Mouse (Mus musculus): ENCODE measurements at regions not wholly inside any gene's neighbourhood (a gene's known extent, or its start where the extent isn't known, plus 50 kb on each side); places are given as distances from the start of the nearest gene placed in this dataset.

- H3K9me3 ChIP-seq (ENCODE audit: control insufficient read depth, low read length): no peaks in the 10 kb centered on the region
- H3K4me3 ChIP-seq (replicated peaks): no peak overlapping the region
- H3K27me3 ChIP-seq (ENCODE audit: control insufficient read depth): no peaks in the 10 kb centered on the region
- TF ChIP-seq TAL1 (IDR thresholded peaks at IDR 0.05; ENCODE audit: low read length) (no peak), GATA1 (IDR thresholded peaks at IDR 0.05; ENCODE audit: low read length) (no peak)
- H3K36me3 ChIP-seq (ENCODE audit: control insufficient read depth): no peaks in the 10 kb centered on the region
- peaks cover 13% of the 10 kb centered on the region for H3K4me1 ChIP-seq (ENCODE audit: control insufficient read depth)
Measured at GRCm38 (mm10) chr5:64401737-64402136, 245.6 kb downstream of the Tbc1d1 start.

GRCm38 (mm10) chr5:64403077-64403981 lies 247.2 kb downstream of the Tbc1d1 start:
- H3K4me3 ChIP-seq (replicated peaks): no peak overlapping the region
- no peaks in the 10 kb centered on the region for H3K36me3 ChIP-seq (ENCODE audit: control insufficient read depth)
- peaks cover 13% of the 10 kb centered on the region for H3K4me1 ChIP-seq (ENCODE audit: control insufficient read depth)
- H3K9me3 ChIP-seq (ENCODE audit: control insufficient read depth, low read length): no peaks in the 10 kb centered on the region
- TF ChIP-seq GATA1 (IDR thresholded peaks at IDR 0.05; ENCODE audit: low read length): no peak
- no peak for TF ChIP-seq TAL1 (IDR thresholded peaks at IDR 0.05; ENCODE audit: low read length)
- H3K27me3 ChIP-seq (ENCODE audit: control insufficient read depth): no peaks in the 10 kb centered on the region

DNA sequence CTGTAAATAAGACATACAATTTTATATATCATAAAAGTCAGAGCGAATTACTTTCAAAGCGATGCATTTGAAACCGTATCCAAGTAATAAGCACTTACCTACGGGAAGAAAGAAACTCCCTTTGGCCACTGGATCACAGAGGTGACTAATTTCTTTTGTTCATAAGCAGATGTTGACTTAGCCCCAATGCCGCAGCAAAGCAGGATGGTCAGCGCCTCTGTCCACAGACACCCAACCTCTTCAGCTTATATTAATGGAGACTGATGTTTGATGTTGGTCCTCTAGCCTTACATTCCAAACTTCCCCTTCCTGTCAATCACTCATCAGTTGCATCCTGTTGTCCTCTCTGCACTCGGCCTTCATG lies 247.9 kb downstream of the Tbc1d1 start:
- H3K9me3 ChIP-seq (ENCODE audit: control insufficient read depth, low read length): no peaks in the 10 kb centered on the region
- H3K27me3 ChIP-seq (ENCODE audit: control insufficient read depth): no peaks in the 10 kb centered on the region
- peaks cover 13% of the 10 kb centered on the region for H3K4me1 ChIP-seq (ENCODE audit: control insufficient read depth)
- no peaks in the 10 kb centered on the region for H3K36me3 ChIP-seq (ENCODE audit: control insufficient read depth)
- no peak overlapping the region for H3K4me3 ChIP-seq (replicated peaks)
- no peak for TF ChIP-seq TAL1 (IDR thresholded peaks at IDR 0.05; ENCODE audit: low read length)
- TF ChIP-seq GATA1 (IDR thresholded peaks at IDR 0.05; ENCODE audit: low read length): no peak

DNA sequence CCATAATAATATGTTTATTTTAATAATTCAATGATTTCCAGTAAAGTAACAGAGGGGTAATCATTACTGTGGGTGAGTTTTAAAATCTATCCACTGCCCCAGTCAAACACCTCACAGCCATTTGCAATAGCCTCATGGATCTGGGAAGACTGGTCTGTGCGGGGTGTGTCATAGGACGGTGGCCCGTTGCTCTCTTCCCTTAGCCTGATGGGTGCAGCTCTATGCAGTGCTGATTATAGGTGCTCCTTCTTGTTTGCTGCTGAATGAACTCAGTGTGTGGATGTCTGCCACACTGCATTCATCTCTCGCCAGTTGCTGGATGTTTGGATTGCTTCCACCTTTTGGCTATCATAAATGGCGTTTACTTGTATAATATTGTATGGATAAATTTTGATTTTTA lies 248.4 kb downstream of the Tbc1d1 start:
- H3K9me3 ChIP-seq (ENCODE audit: control insufficient read depth, low read length): no peaks in the 10 kb centered on the region

DNA sequence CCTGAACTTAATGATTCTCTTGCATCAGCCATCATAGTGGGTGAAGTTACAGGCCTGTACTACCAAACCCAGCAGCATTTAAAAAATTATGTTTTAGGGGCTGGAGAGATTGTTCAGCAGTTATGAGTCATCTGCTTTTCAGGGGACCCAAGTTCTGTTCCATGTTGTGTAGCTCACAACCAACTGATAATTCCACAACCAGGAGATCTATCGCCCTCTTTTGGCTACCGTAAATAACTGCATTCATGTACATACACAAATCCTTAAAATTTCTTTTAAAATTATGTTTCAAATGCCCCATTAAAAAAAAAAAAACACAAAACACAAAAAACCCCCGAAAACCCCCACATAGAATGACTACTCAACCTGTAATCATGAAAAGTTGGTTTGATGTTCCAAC lies 252.8 kb downstream of the Tbc1d1 start:
- TF ChIP-seq TAL1 (IDR thresholded peaks at IDR 0.05; ENCODE audit: low read length) (no peak), GATA1 (IDR thresholded peaks at IDR 0.05; ENCODE audit: low read length) (no peak)
- Histone ChIP-seq H3K27me3 (ENCODE audit: control insufficient read depth) (no peaks in the 10 kb centered on the region), H3K4me1 (ENCODE audit: control insufficient read depth) (no peaks in the 10 kb centered on the region; the same call in 1 of the 2 replicates)

More for the DNA sequence above, 248.4 kb downstream of the Tbc1d1 start:
- H3K4me3 ChIP-seq (replicated peaks): no peak overlapping the region
- H3K36me3 ChIP-seq (ENCODE audit: control insufficient read depth): no peaks in the 10 kb centered on the region
- H3K27me3 ChIP-seq (ENCODE audit: control insufficient read depth): no peaks in the 10 kb centered on the region
- TF ChIP-seq GATA1 (IDR thresholded peaks at IDR 0.05; ENCODE audit: low read length): no peak
- TF ChIP-seq TAL1 (IDR thresholded peaks at IDR 0.05; ENCODE audit: low read length): no peak
- peaks cover 11% of the 10 kb centered on the region for H3K4me1 ChIP-seq (ENCODE audit: control insufficient read depth)

GRCm38 (mm10) chr5:64410621-64411020 lies 254.5 kb downstream of the Tbc1d1 start:
- Histone ChIP-seq H3K9me3 (ENCODE audit: control insufficient read depth, low read length) (no peaks in the 10 kb centered on the region), H3K27me3 (ENCODE audit: control insufficient read depth) (no peaks in the 10 kb centered on the region), H3K36me3 (ENCODE audit: control insufficient read depth) (no peaks in the 10 kb centered on the region), H3K4me1 (ENCODE audit: control insufficient read depth) (peaks cover 11% of the 10 kb centered on the region), H3K4me3 (replicated peaks) (no peak overlapping the region)
- TF ChIP-seq GATA1 (IDR thresholded peaks at IDR 0.05; ENCODE audit: low read length) (no peak), TAL1 (IDR thresholded peaks at IDR 0.05; ENCODE audit: low read length) (no peak)

More for the DNA sequence above, 252.8 kb downstream of the Tbc1d1 start:
- Histone ChIP-seq H3K4me3 (replicated peaks) (no peak overlapping the region), H3K9me3 (ENCODE audit: control insufficient read depth, low read length) (no peaks in the 10 kb centered on the region), H3K36me3 (ENCODE audit: control insufficient read depth) (no peaks in the 10 kb centered on the region)

- H3K9me3 ChIP-seq (ENCODE audit: control insufficient read depth, low read length): no peaks in the 10 kb centered on the region
- no peak for TF ChIP-seq TAL1 (IDR thresholded peaks at IDR 0.05; ENCODE audit: low read length)
- H3K4me3 ChIP-seq (replicated peaks): no peak overlapping the region
- no peaks in the 10 kb centered on the region for H3K27me3 ChIP-seq (ENCODE audit: control insufficient read depth)
- H3K36me3 ChIP-seq (ENCODE audit: control insufficient read depth): no peaks in the 10 kb centered on the region
- H3K4me1 ChIP-seq (ENCODE audit: control insufficient read depth): peaks cover 13% of the 10 kb centered on the region
Measured at GRCm38 (mm10) chr5:64414519-64414918, 258.4 kb downstream of the Tbc1d1 start.

GRCm38 (mm10) chr5:64419395-64419794 lies 263.3 kb downstream of the Tbc1d1 start:
- Histone ChIP-seq H3K4me1 (ENCODE audit: control insufficient read depth) (peaks cover 10% of the 10 kb centered on the region), H3K36me3 (ENCODE audit: control insufficient read depth) (no peaks in the 10 kb centered on the region), H3K4me3 (replicated peaks) (no peak overlapping the region), H3K9me3 (ENCODE audit: control insufficient read depth, low read length) (no peaks in the 10 kb centered on the region), H3K27me3 (ENCODE audit: control insufficient read depth) (no peaks in the 10 kb centered on the region)
- no peak for TF ChIP-seq TAL1 (IDR thresholded peaks at IDR 0.05; ENCODE audit: low read length)
- TF ChIP-seq GATA1 (IDR thresholded peaks at IDR 0.05; ENCODE audit: low read length): no peak

DNA sequence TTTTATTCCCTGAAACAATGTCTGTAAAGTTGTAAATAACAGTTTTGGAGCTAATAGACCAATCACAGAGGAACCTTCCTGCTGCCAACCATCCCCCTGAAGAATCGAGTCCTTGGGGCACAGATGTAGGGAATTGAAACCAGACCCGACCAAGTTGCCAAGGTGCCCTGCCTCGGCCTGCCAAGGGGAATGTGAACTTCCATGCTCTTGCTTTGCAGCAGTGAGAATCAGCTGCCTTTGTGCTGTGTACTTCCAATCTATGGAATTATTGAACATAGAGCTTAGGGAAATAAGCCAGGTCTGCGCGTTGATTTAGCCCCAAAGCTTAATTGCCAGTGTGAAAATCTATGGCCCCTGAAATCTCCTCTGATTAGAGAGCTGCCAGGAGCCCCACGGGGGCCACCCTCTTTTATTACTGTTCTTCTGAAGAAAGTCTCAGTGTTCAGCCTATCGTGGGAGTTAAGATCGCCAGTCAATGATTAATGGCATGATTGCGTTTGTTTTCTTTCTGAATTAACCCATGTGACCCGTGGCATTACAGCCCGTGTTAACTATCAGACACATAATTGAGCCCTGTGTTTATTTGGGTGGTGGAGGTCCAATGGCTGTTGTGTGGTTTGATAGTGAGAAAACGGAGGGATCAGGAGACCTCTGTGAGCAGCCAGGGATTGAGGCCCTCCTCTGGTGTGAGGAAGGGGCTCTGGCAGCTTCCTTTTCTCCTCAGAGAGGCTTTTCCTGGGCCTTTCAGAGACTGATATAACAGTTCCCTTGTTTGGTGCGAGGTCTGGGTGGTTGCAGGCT lies 266.9 kb downstream of the Tbc1d1 start:
- no peaks in the 10 kb centered on the region for H3K36me3 ChIP-seq (ENCODE audit: control insufficient read depth)
- H3K4me3 ChIP-seq (replicated peaks): no peak overlapping the region
- TF ChIP-seq GATA1 (IDR thresholded peaks at IDR 0.05; ENCODE audit: low read length) (no peak), TAL1 (IDR thresholded peaks at IDR 0.05; ENCODE audit: low read length) (no peak)
- H3K27me3 ChIP-seq (ENCODE audit: control insufficient read depth): no peaks in the 10 kb centered on the region
- H3K9me3 ChIP-seq (ENCODE audit: control insufficient read depth, low read length): no peaks in the 10 kb centered on the region
- peaks cover 2% of the 10 kb centered on the region for H3K4me1 ChIP-seq (ENCODE audit: control insufficient read depth)

All from erythroblast, embryonic 14.5 days (primary cell).